Mouse (Mus musculus) layer of hippocampus, adult 8-10 months (tissue): ENCODE data around the gene Vmn1r1. TPM values are rescaled to one million over a fixed set of nuclear protein-coding genes. Genes with fewer than 3 reads are reported as not detected.
"Not testable (repeated sequence)": the region's sequence is repeated elsewhere in the genome, so short reads cannot be mapped to it uniquely, and the experiment has no call there.

ENCODE experiments used
- DNase-seq, 2 experiments: peaks; one replicate each; pipeline ENCODE4 v3.0.0; 2022; ENCODE audit warnings: low spot score in 2 of 2
- total RNA-seq, 4 experiments: library from RNA; stranded (reverse); gene quantifications; 2 replicates each; pipeline ENCODE4 v1.2.4; 2022

The Vmn1r1 gene
- total RNA-seq: not detected

GRCm38 (mm10) chr1:182164386-182164785 lies at the start of gene Vmn1r1:
Gene Vmn1r1 (minus strand): TSS chr1:182164486.
- no peak for DNase-seq

- DNase-seq: no peak
These were observed 46.0 kb upstream of the Vmn1r1 start for GRCm38 (mm10) chr1:182210322-182210721.

GRCm38 (mm10) chr1:182192581-182192980 lies 28.3 kb upstream of the Vmn1r1 start:
- DNase-seq: no peak

- DNase-seq: no peak
These were observed 27.7 kb upstream of the Vmn1r1 start for GRCm38 (mm10) chr1:182191816-182192545.

- DNase-seq: no peak
These were observed 26.9 kb upstream of the Vmn1r1 start for GRCm38 (mm10) chr1:182191181-182191580.

- DNase-seq: no peak
These were observed 25.6 kb upstream of the Vmn1r1 start for GRCm38 (mm10) chr1:182189669-182190440.

- not testable (repeated sequence) for DNase-seq
These were observed 18.2 kb upstream of the Vmn1r1 start for GRCm38 (mm10) chr1:182182449-182182848.

GRCm38 (mm10) chr1:182181456-182182305 lies 17.4 kb upstream of the Vmn1r1 start:
- no peak for DNase-seq

- DNase-seq: not testable (repeated sequence)
These were observed 12.7 kb upstream of the Vmn1r1 start for GRCm38 (mm10) chr1:182176985-182177384.

- DNase-seq: not testable (repeated sequence)
These were observed 5.9 kb upstream of the Vmn1r1 start for GRCm38 (mm10) chr1:182170206-182170605.

- DNase-seq: no peak
These were observed 1.3 kb downstream of the Vmn1r1 start for GRCm38 (mm10) chr1:182162951-182163350.

- no peak for DNase-seq
These were observed 4.7 kb downstream of the Vmn1r1 start for GRCm38 (mm10) chr1:182159575-182159974.

GRCm38 (mm10) chr1:182157734-182158133 lies 6.6 kb downstream of the Vmn1r1 start:
- no peak for DNase-seq

- no peak for DNase-seq
These were observed 14.3 kb downstream of the Vmn1r1 start for GRCm38 (mm10) chr1:182149966-182150365.

GRCm38 (mm10) chr1:182148864-182149514 lies 15.3 kb downstream of the Vmn1r1 start:
- no peak for DNase-seq

GRCm38 (mm10) chr1:182145546-182145945 lies 18.7 kb downstream of the Vmn1r1 start:
- no peak for DNase-seq

GRCm38 (mm10) chr1:182143288-182143687 lies 21.0 kb downstream of the Vmn1r1 start:
- DNase-seq: no peak

- no peak for DNase-seq
These were observed 21.6 kb downstream of the Vmn1r1 start for GRCm38 (mm10) chr1:182142725-182143124.

- DNase-seq: peak; percentile 44 to 87
These were observed 23.9 kb downstream of the Vmn1r1 start for GRCm38 (mm10) chr1:182140370-182140769.

- DNase-seq: no peak
These were observed 24.3 kb downstream of the Vmn1r1 start for GRCm38 (mm10) chr1:182139937-182140336.

GRCm38 (mm10) chr1:182138172-182138571 lies 26.1 kb downstream of the Vmn1r1 start:
- DNase-seq: no peak
